Mouse (Mus musculus): Measurements from ENCODE around the gene Rerg.

The Rerg gene

GRCm38 (mm10) chr6:137170226-137170625, at the start of gene Rerg:
Gene Rerg, minus strand, starts transcription at chr6:137170497.
- no peak for DNase-seq (ENCODE audit: low read depth, low spot score)

GRCm38 (mm10) chr6:137217841-137218463, 47.7 kb upstream of the Rerg start:
- DNase-seq (ENCODE audit: low read depth, low spot score) = no peak

- DNase-seq (ENCODE audit: low read depth, low spot score) = no peak
Observed at GRCm38 (mm10) chr6:137211441-137211840, 41.1 kb upstream of the Rerg start.

GRCm38 (mm10) chr6:137210991-137211390, 40.7 kb upstream of the Rerg start:
- no peak for DNase-seq (ENCODE audit: low read depth, low spot score)

GRCm38 (mm10) chr6:137209992-137210391, 39.7 kb upstream of the Rerg start:
- DNase-seq (ENCODE audit: low read depth, low spot score) = no peak

- no peak for DNase-seq (ENCODE audit: low read depth, low spot score)
Observed at GRCm38 (mm10) chr6:137207126-137207525, 36.8 kb upstream of the Rerg start.

- no peak for DNase-seq (ENCODE audit: low read depth, low spot score)
Observed at GRCm38 (mm10) chr6:137205662-137206400, 35.5 kb upstream of the Rerg start.

GRCm38 (mm10) chr6:137202661-137203060, 32.4 kb upstream of the Rerg start:
- DNase-seq (ENCODE audit: low read depth, low spot score) = no peak

GRCm38 (mm10) chr6:137201578-137201977, 31.3 kb upstream of the Rerg start:
- DNase-seq (ENCODE audit: low read depth, low spot score) = no peak

GRCm38 (mm10) chr6:137201166-137201565, 30.9 kb upstream of the Rerg start:
- no peak for DNase-seq (ENCODE audit: low read depth, low spot score)

- DNase-seq (ENCODE audit: low read depth, low spot score) = no peak
Observed at GRCm38 (mm10) chr6:137192063-137192462, 21.8 kb upstream of the Rerg start.

GRCm38 (mm10) chr6:137191026-137191425, 20.7 kb upstream of the Rerg start:
- no peak for DNase-seq (ENCODE audit: low read depth, low spot score)

- DNase-seq (ENCODE audit: low read depth, low spot score) = no peak
Observed at GRCm38 (mm10) chr6:137190577-137190976, 20.3 kb upstream of the Rerg start.

- DNase-seq (ENCODE audit: low read depth, low spot score) = no peak
Observed at GRCm38 (mm10) chr6:137188375-137188926, 18.2 kb upstream of the Rerg start.

GRCm38 (mm10) chr6:137187426-137187825, 17.1 kb upstream of the Rerg start:
- DNase-seq (ENCODE audit: low read depth, low spot score) = no peak

GRCm38 (mm10) chr6:137180636-137181035, 10.3 kb upstream of the Rerg start:
- no peak for DNase-seq (ENCODE audit: low read depth, low spot score)

GRCm38 (mm10) chr6:137180115-137180514, 9.8 kb upstream of the Rerg start:
- no peak for DNase-seq (ENCODE audit: low read depth, low spot score)

GRCm38 (mm10) chr6:137179026-137179425, 8.7 kb upstream of the Rerg start:
- DNase-seq (ENCODE audit: low read depth, low spot score) = no peak

GRCm38 (mm10) chr6:137170646-137171045, 349 bp upstream of the Rerg start:
- no peak for DNase-seq (ENCODE audit: low read depth, low spot score)

- DNase-seq (ENCODE audit: low read depth, low spot score) = no peak
Observed at GRCm38 (mm10) chr6:137169171-137169968, 927 bp downstream of the Rerg start.

GRCm38 (mm10) chr6:137166843-137167242, 3.5 kb downstream of the Rerg start:
- DNase-seq (ENCODE audit: low read depth, low spot score) = no peak

- DNase-seq (ENCODE audit: low read depth, low spot score) = no peak
Observed at GRCm38 (mm10) chr6:137163571-137163970, 6.7 kb downstream of the Rerg start.

Data from c-Kit-negative CD71-positive TER-119-positive erythroid progenitor cells, embryonic 14.5 days (primary cell).